Mouse (Mus musculus) stomach, embryonic 15.5 days (tissue): ENCODE measurements at regions not wholly inside any gene's neighbourhood (a gene's known extent, or its start where the extent isn't known, plus 50 kb on each side); places are given as distances from the start of the nearest gene placed in this dataset.

ENCODE experiments used
- ATAC-seq: fragments of 200-750 bp; cut with Nextera tagmentation; 2 replicates; pipeline ENCODE4 v1.8.0; 2017; ENCODE audit warnings: low read depth, moderate number of reproducible peaks, moderate TSS enrichment; ENCODE audit not compliant: insufficient read depth, low FRiP score
- H3K27ac ChIP-seq: fragments of 300-500 bp; sonication (generic); 2 replicates; pipeline ENCODE4 v1.5.1; 2015; ENCODE audit warnings: mild to moderate bottlenecking, inconsistent platforms
- H3K27me3 ChIP-seq: fragments of 300-500 bp; sonication (generic); replicated peaks from 2 replicates; pipeline ENCODE4 v1.6.1; 2015; ENCODE audit warnings: inconsistent platforms
- H3K36me3 ChIP-seq: fragments of 300-500 bp; sonication (generic); 2 replicates; pipeline ENCODE4 v1.6.1; 2015; ENCODE audit warnings: inconsistent platforms
- H3K4me1 ChIP-seq: fragments of 300-500 bp; sonication (generic); 2 replicates; pipeline ENCODE4 v1.6.1; 2015; ENCODE audit warnings: inconsistent platforms
- H3K4me2 ChIP-seq: fragments of 300-500 bp; sonication (generic); 2 replicates; pipeline ENCODE4 v1.6.1; 2015; ENCODE audit warnings: mild to moderate bottlenecking, inconsistent platforms
- H3K4me3 ChIP-seq: fragments of 300-500 bp; sonication (generic); replicated peaks from 2 replicates; pipeline ENCODE4 v1.5.1; 2015; ENCODE audit warnings: inconsistent platforms
- H3K9ac ChIP-seq: fragments of 300-500 bp; sonication (generic); 2 replicates; pipeline ENCODE4 v1.6.1; 2015; ENCODE audit warnings: inconsistent platforms
- H3K9me3 ChIP-seq: fragments of 300-500 bp; sonication (generic); 2 replicates; pipeline ENCODE4 v1.6.1; 2016; ENCODE audit warnings: inconsistent platforms
- WGBS: fragments of 180-500 bp; shearing (Covaris S2); methylation state at CpG from one replicate; pipeline ENCODE4 v1.1.7; 2015; 5-methylcytosine and 5-hydroxymethylcytosine counted together

- Histone ChIP-seq H3K27me3 (no peaks in the 10 kb centered on the region), H3K27ac (peak overlapping the region; percentile 22; the same call in 1 of the 2 replicates), H3K9ac (no peak overlapping the region), H3K4me1 (no peaks in the 10 kb centered on the region), H3K4me2 (no peak overlapping the region), H3K4me3 (no peak overlapping the region), H3K9me3 (no peaks in the 10 kb centered on the region), H3K36me3 (no peaks in the 10 kb centered on the region)
- WGBS = 53% methylated on average over 8 of the region's 8 CpGs
- ATAC-seq = peak; percentile 17; the same call in 1 of the 2 replicates
These were observed 90.7 kb downstream of the Banf2 start for GRCm38 (mm10) chr2:144123395-144124034.

GRCm38 (mm10) chr2:144127082-144128037 is 94.5 kb downstream of the Banf2 start:
- Histone ChIP-seq H3K9ac (no peak overlapping the region), H3K4me1 (no peaks in the 10 kb centered on the region), H3K36me3 (no peaks in the 10 kb centered on the region), H3K9me3 (no peaks in the 10 kb centered on the region), H3K27me3 (no peaks in the 10 kb centered on the region), H3K4me2 (no peak overlapping the region), H3K4me3 (no peak overlapping the region), H3K27ac (no peak overlapping the region)
- WGBS = 74% methylated on average over 13 of the region's 13 CpGs
- no peak for ATAC-seq

- Histone ChIP-seq H3K27ac (no peak overlapping the region), H3K4me2 (no peak overlapping the region), H3K4me3 (no peak overlapping the region), H3K36me3 (no peaks in the 10 kb centered on the region), H3K4me1 (no peaks in the 10 kb centered on the region), H3K27me3 (no peaks in the 10 kb centered on the region), H3K9me3 (no peaks in the 10 kb centered on the region), H3K9ac (no peak overlapping the region)
- no peak for ATAC-seq
- WGBS = 80% methylated on average over 3 of the region's 3 CpGs
These were observed 95.2 kb downstream of the Banf2 start for GRCm38 (mm10) chr2:144128038-144128402.

GRCm38 (mm10) chr2:144128527-144128926 is 95.7 kb downstream of the Banf2 start:
- Histone ChIP-seq H3K27ac (no peak overlapping the region), H3K4me1 (no peaks in the 10 kb centered on the region), H3K4me3 (no peak overlapping the region), H3K9ac (no peak overlapping the region), H3K4me2 (no peak overlapping the region), H3K27me3 (no peaks in the 10 kb centered on the region), H3K36me3 (no peaks in the 10 kb centered on the region), H3K9me3 (no peaks in the 10 kb centered on the region)
- no peak for ATAC-seq
- 71% methylated on average over 4 of the region's 4 CpGs for WGBS

GRCm38 (mm10) chr2:144133806-144134574 is 101.1 kb downstream of the Banf2 start:
- Histone ChIP-seq H3K27ac (peak overlapping the region; percentile 73), H3K9ac (no peak overlapping the region), H3K4me2 (no peak overlapping the region), H3K36me3 (no peaks in the 10 kb centered on the region), H3K4me3 (no peak overlapping the region), H3K27me3 (no peaks in the 10 kb centered on the region), H3K9me3 (no peaks in the 10 kb centered on the region), H3K4me1 (peaks cover 8% of the 10 kb centered on the region; the same call in 1 of the 2 replicates)
- 36% methylated on average over 14 of the region's 14 CpGs for WGBS
- ATAC-seq = peak; percentile 57; the same call in 1 of the 2 replicates

- Histone ChIP-seq H3K9me3 (no peaks in the 10 kb centered on the region), H3K27me3 (no peaks in the 10 kb centered on the region), H3K4me1 (peaks cover 8% of the 10 kb centered on the region; the same call in 1 of the 2 replicates), H3K4me2 (no peak overlapping the region), H3K27ac (peak overlapping the region; percentile 73), H3K4me3 (no peak overlapping the region), H3K9ac (no peak overlapping the region), H3K36me3 (no peaks in the 10 kb centered on the region)
- peak; percentile 60; the same call in 1 of the 2 replicates for ATAC-seq
- WGBS = 61% methylated on average over 9 of the region's 9 CpGs
These were observed 101.7 kb downstream of the Banf2 start for GRCm38 (mm10) chr2:144134575-144134958.

GRCm38 (mm10) chr2:144135586-144135985 is 102.7 kb downstream of the Banf2 start:
- no peak for ATAC-seq
- H3K4me3 ChIP-seq = no peak overlapping the region
- WGBS = 87% methylated on average over 1 of the region's 1 CpGs

GRCm38 (mm10) chr2:144143620-144144384 is 110.9 kb downstream of the Banf2 start:
- WGBS = 74% methylated on average over 9 of the region's 9 CpGs
- Histone ChIP-seq H3K4me2 (no peak overlapping the region), H3K27ac (no peak overlapping the region), H3K27me3 (no peaks in the 10 kb centered on the region), H3K9ac (no peak overlapping the region), H3K4me3 (no peak overlapping the region), H3K9me3 (no peaks in the 10 kb centered on the region), H3K4me1 (0 out of 2 replicates have a peak, but pooled peaks cover 3% of the 10 kb centered on the region), H3K36me3 (no peaks in the 10 kb centered on the region)
- ATAC-seq = no peak

More at GRCm38 (mm10) chr2:144135586-144135985, 102.7 kb downstream of the Banf2 start:
- no peaks in the 10 kb centered on the region for H3K36me3 ChIP-seq
- no peaks in the 10 kb centered on the region for H3K27me3 ChIP-seq
- no peaks in the 10 kb centered on the region for H3K9me3 ChIP-seq
- H3K4me1 ChIP-seq = peaks cover 8% of the 10 kb centered on the region; the same call in 1 of the 2 replicates
- no peak overlapping the region for H3K27ac ChIP-seq
- H3K9ac ChIP-seq = no peak overlapping the region
- no peak overlapping the region for H3K4me2 ChIP-seq

- H3K4me3 ChIP-seq = no peak overlapping the region
- H3K4me2 ChIP-seq = no peak overlapping the region
- no peak overlapping the region for H3K9ac ChIP-seq
- no peaks in the 10 kb centered on the region for H3K36me3 ChIP-seq
- no peaks in the 10 kb centered on the region for H3K9me3 ChIP-seq
- no peak for ATAC-seq
- no peaks in the 10 kb centered on the region for H3K27me3 ChIP-seq
- 0 out of 2 replicates have a peak, but pooled peaks cover 3% of the 10 kb centered on the region for H3K4me1 ChIP-seq
- WGBS = 76% methylated on average over 5 of the region's 5 CpGs
- H3K27ac ChIP-seq = no peak overlapping the region
These were observed 111.8 kb downstream of the Banf2 start for GRCm38 (mm10) chr2:144144486-144145136.

GRCm38 (mm10) chr2:144156456-144157211 is 113.8 kb upstream of the Mgme1 start:
- no peak overlapping the region for H3K9ac ChIP-seq
- H3K4me2 ChIP-seq = no peak overlapping the region
- no peaks in the 10 kb centered on the region for H3K27me3 ChIP-seq
- H3K4me1 ChIP-seq = peaks cover 21% of the 10 kb centered on the region
- no peaks in the 10 kb centered on the region for H3K9me3 ChIP-seq
- H3K27ac ChIP-seq = no peak overlapping the region
- H3K4me3 ChIP-seq = no peak overlapping the region
- ATAC-seq = no peak
- 49% methylated on average over 7 of the region's 7 CpGs for WGBS
- no peaks in the 10 kb centered on the region for H3K36me3 ChIP-seq
